Mouse (Mus musculus) small intestine, adult 2 months (tissue): Measurements from ENCODE around the gene Gins2. TPM values are rescaled to one million over a fixed set of nuclear protein-coding genes. Genes with fewer than 3 reads are reported as not detected.
A peak's percentile ranks its signal among the peaks of the same experiment; 100 is the strongest.

Experiments used
- H3K27ac ChIP-seq: fragments of 200-500 bp; 2 replicates; pipeline ENCODE4 v1.5.1; 2012; ENCODE audit warnings: low read depth, low read length, control low read depth, inconsistent platforms; ENCODE audit not compliant: insufficient read depth
- H3K27me3 ChIP-seq: fragments of 200-500 bp; 2 replicates; pipeline ENCODE4 v1.6.1; 2012; ENCODE audit warnings: mild to moderate bottlenecking, moderate library complexity, low read length, inconsistent platforms; ENCODE audit not compliant: control insufficient read depth, insufficient read depth
- H3K36me3 ChIP-seq: fragments of 200-500 bp; 2 replicates; pipeline ENCODE4 v1.6.1; 2012; ENCODE audit warnings: mild to moderate bottlenecking, low read length, control low read depth, inconsistent platforms; ENCODE audit not compliant: control insufficient read depth, insufficient read depth
- H3K4me1 ChIP-seq: fragments of 200-500 bp; 2 replicates; pipeline ENCODE4 v1.6.1; 2012; ENCODE audit warnings: low read length, inconsistent platforms, mixed read lengths; ENCODE audit not compliant: control insufficient read depth, insufficient read depth, insufficient read length
- H3K4me3 ChIP-seq: fragments of 200-500 bp; 2 replicates; pipeline ENCODE4 v1.5.1; 2012; ENCODE audit warnings: low read depth, mild to moderate bottlenecking, control low read depth, inconsistent platforms, low read length, moderate library complexity
- CTCF ChIP-seq: fragments of 200-500 bp; IDR thresholded peaks from 2 replicates; pipeline ENCODE4 v1.5.1; 2012; ENCODE audit warnings: low read depth, mild to moderate bottlenecking, control low read depth, inconsistent platforms, low read length, moderate library complexity, mixed read lengths; ENCODE audit not compliant: insufficient replicate concordance, insufficient read length; ENCODE audit errors: extremely low read depth
- POLR2A ChIP-seq: fragments of 200-500 bp; IDR thresholded peaks from 2 replicates; pipeline ENCODE4 v1.6.1; 2012; ENCODE audit warnings: low read depth, mild to moderate bottlenecking, control low read depth, inconsistent platforms, low read length, moderate library complexity
- WGBS: fragments of 180-500 bp; shearing (Covaris S2); methylation state at CpG from one replicate; pipeline ENCODE4 v1.1.7; 2018; 5-methylcytosine and 5-hydroxymethylcytosine counted together
- polyA plus RNA-seq: library from polyadenylated mRNA; depleted of rRNA; stranded (reverse); fragments of >200 nt; gene quantifications from 2 replicates; pipeline ENCODE4 v1.2.3, GENCODE M21; 2012

Gene Gins2
- polyA plus RNA-seq, 1 experiment: 22.5 TPM

DNA sequence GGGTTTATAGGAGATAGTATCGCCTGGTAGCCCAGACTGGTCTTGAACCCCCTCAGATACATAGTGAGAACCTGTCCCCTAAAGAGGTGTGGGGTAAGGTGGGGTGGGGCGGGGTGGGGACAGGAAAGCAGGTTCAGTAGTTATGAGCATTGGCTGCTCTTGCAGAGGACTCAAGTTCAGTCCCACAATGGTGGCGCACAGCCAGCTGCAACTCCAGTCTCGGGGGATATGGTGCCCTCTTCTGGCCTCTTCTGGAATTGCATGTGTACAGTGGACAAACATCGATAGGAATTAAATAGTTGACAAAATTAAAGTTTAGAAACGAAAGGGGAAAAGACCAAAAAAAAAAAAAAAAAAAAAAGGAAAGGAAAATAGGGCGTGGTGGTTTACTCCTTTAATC lies 10.4 kb upstream of the Gins2 start:
- no peaks in the 10 kb centered on the region for H3K4me1 ChIP-seq
- H3K27ac ChIP-seq: no peak overlapping the region
- no peaks in the 10 kb centered on the region for H3K27me3 ChIP-seq
- no peak overlapping the region for H3K4me3 ChIP-seq
- WGBS: 23% methylated on average over 7 of the region's 7 CpGs
- no peaks in the 10 kb centered on the region for H3K36me3 ChIP-seq
- no peak for TF ChIP-seq POLR2A
- peak; percentile 88 for TF ChIP-seq CTCF

- Histone ChIP-seq H3K36me3 (no peaks in the 10 kb centered on the region), H3K27ac (no peak overlapping the region), H3K27me3 (no peaks in the 10 kb centered on the region), H3K4me1 (no peaks in the 10 kb centered on the region), H3K4me3 (no peak overlapping the region)
- TF ChIP-seq POLR2A (no peak), CTCF (no peak)
- 50% methylated on average over 24 of the region's 24 CpGs for whole genome bisulfite sequencing
Measured at GRCm38 (mm10) chr8:120598579-120598978, 9.5 kb upstream of the Gins2 start.

DNA sequence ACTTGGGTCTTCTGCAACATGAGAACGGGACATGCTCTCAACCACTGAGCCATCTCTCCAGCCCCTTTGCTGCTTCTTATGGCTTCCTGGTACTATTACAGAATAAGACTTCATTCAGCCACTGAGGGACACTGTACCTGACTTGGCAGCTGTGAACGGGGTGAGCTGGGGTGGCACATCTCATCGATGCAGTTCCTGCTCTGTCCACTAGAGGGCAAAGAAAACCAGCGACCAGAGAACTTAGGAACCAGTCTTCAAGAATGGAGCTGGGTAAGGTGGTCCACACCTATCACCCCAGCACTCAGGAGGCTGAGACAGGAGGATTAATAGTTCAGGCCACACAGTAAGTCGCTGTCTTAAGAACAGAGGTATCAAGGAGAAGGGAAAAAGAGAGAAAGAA lies 6.9 kb upstream of the Gins2 start:
- Histone ChIP-seq H3K4me3 (no peak overlapping the region), H3K27ac (no peak overlapping the region), H3K4me1 (no peaks in the 10 kb centered on the region), H3K27me3 (no peaks in the 10 kb centered on the region), H3K36me3 (no peaks in the 10 kb centered on the region)
- peak; percentile 74; the same call in 1 of the 2 replicates for TF ChIP-seq CTCF
- no peak for TF ChIP-seq POLR2A
- WGBS: 8% methylated on average over 5 of the region's 5 CpGs

- 90% methylated on average over 5 of the region's 5 CpGs for WGBS
- TF ChIP-seq POLR2A (no peak), CTCF (peak; percentile 55; the same call in 1 of the 2 replicates)
- H3K36me3 ChIP-seq: no peaks in the 10 kb centered on the region
Measured at GRCm38 (mm10) chr8:120594571-120594970, 5.5 kb upstream of the Gins2 start.

DNA sequence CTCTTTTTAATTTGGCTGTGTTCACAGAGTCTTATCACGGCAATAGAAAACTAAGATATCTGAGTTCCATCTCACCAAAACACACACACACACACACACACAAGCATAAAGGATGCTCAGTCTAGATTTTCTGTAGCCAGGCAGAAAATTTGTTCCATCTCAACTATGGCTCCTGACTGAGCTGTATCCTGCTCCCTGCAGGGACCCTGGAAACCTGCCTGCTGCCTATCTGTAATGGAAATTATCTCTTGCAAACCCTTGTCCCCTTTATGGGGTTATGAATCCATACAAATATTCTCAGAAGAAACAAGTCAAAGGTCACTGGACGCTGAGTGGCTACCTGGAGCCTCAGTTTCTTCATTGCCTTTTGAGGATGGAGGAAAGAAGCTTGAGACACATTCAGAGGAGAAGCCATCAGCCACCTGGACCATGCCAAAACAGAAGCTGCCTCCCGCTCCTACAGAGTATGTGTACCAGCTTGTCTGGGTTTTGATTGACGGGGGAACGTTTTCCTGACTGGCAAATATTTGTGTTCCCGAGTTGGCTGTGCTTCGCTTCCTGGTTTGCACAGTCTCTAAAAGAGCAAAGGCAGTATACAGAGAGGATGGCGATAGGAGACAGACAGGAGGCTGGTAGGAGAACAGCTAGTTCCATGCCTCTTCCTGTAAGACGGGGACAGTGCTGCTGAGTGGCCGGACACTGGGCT lies 2.6 kb upstream of the Gins2 start:
- no peaks in the 10 kb centered on the region for H3K36me3 ChIP-seq
- 23% methylated on average over 10 of the region's 10 CpGs for WGBS
- H3K27ac ChIP-seq: no peak overlapping the region
- H3K4me3 ChIP-seq: no peak overlapping the region
- H3K27me3 ChIP-seq: no peaks in the 10 kb centered on the region
- TF ChIP-seq POLR2A: no peak
- no peak for TF ChIP-seq CTCF
- peaks cover 3% of the 10 kb centered on the region for H3K4me1 ChIP-seq

More at GRCm38 (mm10) chr8:120594571-120594970, 5.5 kb upstream of the Gins2 start:
- no peak overlapping the region for H3K27ac ChIP-seq
- no peaks in the 10 kb centered on the region for H3K4me1 ChIP-seq
- H3K27me3 ChIP-seq: no peaks in the 10 kb centered on the region
- no peak overlapping the region for H3K4me3 ChIP-seq

- H3K4me1 ChIP-seq: peaks cover 3% of the 10 kb centered on the region
- TF ChIP-seq CTCF (0 out of 2 replicates have a peak, but pooled peaks have one; percentile 5), POLR2A (no peak)
- H3K36me3 ChIP-seq: no peaks in the 10 kb centered on the region
Measured at GRCm38 (mm10) chr8:120589921-120590320, 817 bp upstream of the Gins2 start.

GRCm38 (mm10) chr8:120585521-120585920 lies 3.6 kb downstream of the Gins2 start:
- Histone ChIP-seq H3K27me3 (no peaks in the 10 kb centered on the region), H3K36me3 (peaks cover 7% of the 10 kb centered on the region), H3K27ac (no peak overlapping the region), H3K4me1 (peaks cover 3% of the 10 kb centered on the region), H3K4me3 (no peak overlapping the region)
- no peak for TF ChIP-seq CTCF
- TF ChIP-seq POLR2A: no peak
- WGBS: 86% methylated on average over 10 of the region's 10 CpGs

More at GRCm38 (mm10) chr8:120589921-120590320, 817 bp upstream of the Gins2 start:
- Histone ChIP-seq H3K4me3 (no peak overlapping the region), H3K27me3 (no peaks in the 10 kb centered on the region), H3K27ac (no peak overlapping the region)
- WGBS: 43% methylated on average over 2 of the region's 2 CpGs
